Mouse (Mus musculus) MEL (cell line): ENCODE results near the gene Sf3b6. TPM values are rescaled to one million over a fixed set of nuclear protein-coding genes. Genes with fewer than 3 reads are reported as not detected.
A peak's percentile ranks its signal among the peaks of the same experiment; 100 is the strongest.

Experiments used
- DNase-seq: peaks from one replicate; pipeline ENCODE4 v3.0.0; 2011; ENCODE audit warnings: low read depth, low spot score
- H3K27ac ChIP-seq: 2 replicates; pipeline ENCODE4 v1.5.1; 2012; ENCODE audit warnings: low read depth, mild to moderate bottlenecking, control low read depth, low read length, moderate library complexity; ENCODE audit not compliant: control insufficient read depth
- H3K27me3 ChIP-seq, 2 experiments: fragments of 150-350 bp in 1 of 2; sonication (generic) in 1 of 2; 2 replicates each; pipeline ENCODE4 v1.6.1; 2012; ENCODE audit warnings: low read length in 2 of 2, mild to moderate bottlenecking in 2 of 2, improper control_type of control experiment in 1 of 2, moderate library complexity in 1 of 2; ENCODE audit not compliant: insufficient read depth in 2 of 2, control insufficient read depth in 1 of 2
- H3K36me3 ChIP-seq, 2 experiments: 2 replicates each; pipeline ENCODE4 v1.6.1; 2012 to 2014; ENCODE audit warnings: low read length in 2 of 2, improper control_type of control experiment in 1 of 2, inconsistent platforms in 1 of 2, mild to moderate bottlenecking in 1 of 2; ENCODE audit not compliant: insufficient read depth in 2 of 2, control insufficient read depth in 1 of 2
- H3K4me1 ChIP-seq, 2 experiments: fragments of 150-350 bp in 1 of 2; sonication (generic) in 1 of 2; 2 replicates each; pipeline ENCODE4 v1.6.1; 2012; ENCODE audit warnings: low read length in 2 of 2, improper control_type of control experiment in 1 of 2, mild to moderate bottlenecking in 1 of 2; ENCODE audit not compliant: insufficient read depth in 2 of 2, control insufficient read depth in 1 of 2
- H3K4me3 ChIP-seq, 2 experiments: fragments of 150-350 bp in 1 of 2; sonication (generic) in 1 of 2; 2 replicates each; pipeline ENCODE4 v1.5.1; 2012; ENCODE audit warnings: low read depth in 2 of 2, low read length in 2 of 2, mild to moderate bottlenecking in 2 of 2, moderate library complexity in 2 of 2, control low read depth in 1 of 2, improper control_type of control experiment in 1 of 2; ENCODE audit not compliant: control insufficient read depth in 1 of 2, insufficient read depth in 1 of 2
- H3K79me2 ChIP-seq: 2 replicates; pipeline ENCODE4 v1.6.1; 2012; ENCODE audit warnings: mild to moderate bottlenecking, low read length, moderate library complexity; ENCODE audit not compliant: control insufficient read depth, poor library complexity, insufficient read depth
- H3K9ac ChIP-seq: 2 replicates; pipeline ENCODE4 v1.6.1; 2012; ENCODE audit warnings: low read depth, mild to moderate bottlenecking, control low read depth, low read length, moderate library complexity; ENCODE audit not compliant: control insufficient read depth, poor library complexity, severe bottlenecking
- H3K9me3 ChIP-seq: fragments of 150-350 bp; sonication (generic); replicated peaks from 2 replicates; pipeline ENCODE4 v1.6.1; 2012; ENCODE audit warnings: mild to moderate bottlenecking, low read length, improper control_type of control experiment, moderate library complexity; ENCODE audit not compliant: insufficient read depth
- CHD1 ChIP-seq: IDR thresholded peaks from 2 replicates; pipeline ENCODE4 v1.6.1; 2012; ENCODE audit warnings: low read depth, mild to moderate bottlenecking, inconsistent platforms, low read length, improper control_type of control experiment
- ELF1 ChIP-seq: IDR thresholded peaks from 2 replicates; pipeline ENCODE4 v1.6.1; 2014; ENCODE audit warnings: low read depth, mild to moderate bottlenecking, inconsistent platforms, low read length, improper control_type of control experiment, moderate library complexity
- EP300 ChIP-seq, 2 experiments: IDR thresholded peaks; 2 replicates each; pipeline ENCODE4 v1.6.1; 2011; ENCODE audit warnings: improper control_type of control experiment in 2 of 2, low read length in 2 of 2, low read depth in 1 of 2, mild to moderate bottlenecking in 1 of 2
- GABPA ChIP-seq: IDR thresholded peaks from 2 replicates; pipeline ENCODE4 v1.6.1; 2012; ENCODE audit warnings: low read depth, mild to moderate bottlenecking, inconsistent platforms, low read length, improper control_type of control experiment, moderate library complexity
- HCFC1 ChIP-seq: IDR thresholded peaks from 2 replicates; pipeline ENCODE4 v1.6.1; 2012; ENCODE audit warnings: low read depth, mild to moderate bottlenecking, inconsistent platforms, low read length, improper control_type of control experiment, moderate library complexity
- MXI1 ChIP-seq: IDR thresholded peaks from 2 replicates; pipeline ENCODE4 v1.6.1; 2011; ENCODE audit warnings: mild to moderate bottlenecking, low read depth, low read length, improper control_type of control experiment
- MYC ChIP-seq: IDR thresholded peaks from 2 replicates; pipeline ENCODE4 v1.6.1; 2011; ENCODE audit warnings: low read depth, mild to moderate bottlenecking, low read length, improper control_type of control experiment, moderate library complexity
- NELFE ChIP-seq: IDR thresholded peaks from 2 replicates; pipeline ENCODE4 v1.6.1; 2011; ENCODE audit warnings: low read depth, low read length, improper control_type of control experiment
- NRF1 ChIP-seq: IDR thresholded peaks from 2 replicates; pipeline ENCODE4 v1.6.1; 2014; ENCODE audit warnings: low read depth, mild to moderate bottlenecking, inconsistent platforms, low read length, improper control_type of control experiment, moderate library complexity; ENCODE audit not compliant: poor library complexity, insufficient read depth, severe bottlenecking
- POLR2A ChIP-seq, 2 experiments: IDR thresholded peaks; 2 replicates each; pipeline ENCODE4 v1.6.1; 2011 to 2012; ENCODE audit warnings: low read length in 2 of 2, mild to moderate bottlenecking in 2 of 2, control low read depth in 1 of 2, improper control_type of control experiment in 1 of 2, low read depth in 1 of 2, moderate library complexity in 1 of 2; ENCODE audit not compliant: control insufficient read depth in 1 of 2, insufficient read depth in 1 of 2, poor library complexity in 1 of 2
- POLR2AphosphoS2 ChIP-seq: IDR thresholded peaks from 2 replicates; pipeline ENCODE4 v1.6.1; 2011; ENCODE audit warnings: low read length, improper control_type of control experiment
- SIN3A ChIP-seq: IDR thresholded peaks from 2 replicates; pipeline ENCODE4 v1.6.1; 2012; ENCODE audit warnings: low read length, improper control_type of control experiment, inconsistent platforms
- TAL1 ChIP-seq: IDR thresholded peaks from 2 replicates; pipeline ENCODE4 v1.6.1; 2012; ENCODE audit warnings: mild to moderate bottlenecking, inconsistent platforms, low read length, moderate library complexity, mixed read lengths
- TBP ChIP-seq: IDR thresholded peaks from 2 replicates; pipeline ENCODE4 v1.8.0; 2011; ENCODE audit warnings: low read depth, low read length, improper control_type of control experiment
- UBTF ChIP-seq: IDR thresholded peaks from 2 replicates; pipeline ENCODE4 v1.6.1; 2012; ENCODE audit warnings: low read depth, mild to moderate bottlenecking, inconsistent platforms, low read length, improper control_type of control experiment, moderate library complexity, borderline replicate concordance; ENCODE audit not compliant: insufficient read depth
- USF1 ChIP-seq: IDR thresholded peaks from 2 replicates; pipeline ENCODE4 v1.6.1; 2014; ENCODE audit warnings: low read depth, mild to moderate bottlenecking, inconsistent platforms, low read length, improper control_type of control experiment, moderate library complexity
- ZC3H11A ChIP-seq: IDR thresholded peaks from 2 replicates; pipeline ENCODE4 v1.6.1; 2012; ENCODE audit warnings: low read depth, mild to moderate bottlenecking, inconsistent platforms, low read length, improper control_type of control experiment
- ZMIZ1 ChIP-seq: IDR thresholded peaks from 2 replicates; pipeline ENCODE4 v1.6.1; 2012; ENCODE audit warnings: low read depth, mild to moderate bottlenecking, inconsistent platforms, low read length, improper control_type of control experiment, moderate library complexity
- polyA plus RNA-seq, 2 experiments: library from polyadenylated mRNA; stranded (reverse) in 1 of 2; unstranded in 1 of 2; fragments of >175 nt in 1 of 2; fragments of >200 nt in 1 of 2; gene quantifications; 2 replicates each; pipeline versions ENCODE4 v1.2.1 to v1.2.4; 2012; ENCODE audit warnings: low replicate concordance in 2 of 2, low read depth in 1 of 2; ENCODE audit not compliant: insufficient read length in 2 of 2, insufficient read depth in 1 of 2, missing spikeins in 1 of 2
- total RNA-seq: library from RNA; depleted of rRNA; stranded (reverse); fragments of 300-350 nt; gene quantifications from 2 replicates; pipeline ENCODE4 v1.2.3, GENCODE M21; 2012

The Sf3b6 gene
- total and polyA plus RNA-seq, 3 experiments, result 163 to 186 TPM; not detected in 1

DNA sequence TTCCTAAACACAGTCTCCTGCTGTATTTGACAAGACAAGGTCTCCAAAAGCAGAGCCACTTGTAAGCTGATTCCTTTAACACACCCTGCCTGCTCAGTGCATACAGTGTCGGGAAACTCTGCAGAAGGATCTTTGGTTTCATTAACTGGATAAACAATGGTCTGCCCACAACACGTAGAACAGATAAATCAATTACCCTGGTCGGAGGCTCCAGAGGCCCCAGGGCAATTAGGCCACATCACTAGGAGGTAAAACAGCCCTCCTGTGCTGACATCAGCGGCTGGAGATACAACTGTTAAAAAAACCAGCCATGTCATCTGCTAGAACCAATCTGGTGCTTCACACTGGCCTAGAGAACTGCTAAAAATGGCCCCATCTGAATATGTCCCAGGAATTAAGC is 19.6 kb downstream of the Sf3b6 start:
- Histone ChIP-seq H3K79me2 (no peaks in the 10 kb centered on the region; the same call in 1 of the 2 replicates), H3K9me3 (no peaks in the 10 kb centered on the region), H3K4me1 (peaks cover 0 to 7% of the 10 kb centered on the region in 2 experiments; a peak in 2 of 4 replicates), H3K9ac (no peak overlapping the region), H3K36me3 (no peaks in the 10 kb centered on the region; a peak in 1 of 4 replicates), H3K4me3 (no peak overlapping the region), H3K27ac (no peak overlapping the region), H3K27me3 (no peaks in the 10 kb centered on the region)
- no peak for DNase-seq
- TF ChIP-seq ZMIZ1, result no peak

DNA sequence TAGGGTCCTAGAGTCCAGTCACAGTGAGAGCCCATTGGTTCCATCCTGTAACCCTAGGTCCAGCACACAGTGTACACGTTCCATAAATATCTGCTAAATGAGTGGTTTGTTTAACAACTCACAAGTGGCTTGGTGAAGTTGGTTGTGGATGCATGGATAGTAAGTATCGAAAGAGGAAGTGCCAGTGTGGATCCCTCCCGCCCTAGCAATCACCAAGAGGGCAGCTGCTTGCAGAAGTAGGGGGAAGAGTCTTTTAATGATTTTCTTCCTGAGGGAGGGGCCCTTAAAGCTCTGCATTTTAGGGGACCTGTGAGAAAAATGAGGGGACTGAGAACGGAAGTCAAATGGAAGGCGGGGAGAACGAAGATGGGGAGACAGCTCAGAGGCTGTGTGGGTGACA is 22.7 kb downstream of the Sf3b6 start:
- Histone ChIP-seq H3K27ac (no peak overlapping the region), H3K79me2 (peaks cover 11% of the 10 kb centered on the region), H3K4me3 (peak overlapping the region; percentile 76 to 90; a peak in 3 of 4 replicates), H3K4me1 (peaks cover 0 to 19% of the 10 kb centered on the region in 2 experiments; a peak in 2 of 4 replicates), H3K9me3 (no peaks in the 10 kb centered on the region), H3K36me3 (peaks cover 0 to 11% of the 10 kb centered on the region in 2 experiments; a peak in 2 of 4 replicates), H3K9ac (0 out of 2 replicates have a peak overlapping the region, but pooled peaks have one; percentile 62)
- TF ChIP-seq TBP (0 out of 2 replicates have a peak, but pooled peaks have one; percentile 13), EP300 (IDR thresholded peaks at IDR 0.05; ENCODE audit: low read depth in 1 of 2, low read length in 2 of 2) (no peak; a peak in 1 of 4 replicates)
- TF ChIP-seq, all 39 proteins: peak for 1
- no peaks in the 10 kb centered on the region for H3K27me3 ChIP-seq
- peak; percentile 84 for DNase-seq

GRCm38 (mm10) chr12:4840741-4841140 is 23.4 kb downstream of the Sf3b6 start:
- peak overlapping the region; percentile 76 to 90 for H3K4me3 ChIP-seq
- TF ChIP-seq SIN3A (peak; percentile 27; the same call in 1 of the 2 replicates), NELFE (no peak)
- H3K9ac ChIP-seq, result peak overlapping the region; percentile 62
- peaks cover 13% of the 10 kb centered on the region for H3K79me2 ChIP-seq
- H3K27me3 ChIP-seq, result no peaks in the 10 kb centered on the region
- 0 out of 2 replicates have a peak overlapping the region, but pooled peaks have one; percentile 12 for H3K27ac ChIP-seq
- H3K36me3 ChIP-seq, result peaks cover 0 to 11% of the 10 kb centered on the region in 2 experiments; a peak in 2 of 4 replicates
- DNase-seq, result peak; percentile 40
- H3K4me1 ChIP-seq, result peaks cover 0 to 19% of the 10 kb centered on the region in 2 experiments; a peak in 2 of 4 replicates
- no peaks in the 10 kb centered on the region for H3K9me3 ChIP-seq

DNA sequence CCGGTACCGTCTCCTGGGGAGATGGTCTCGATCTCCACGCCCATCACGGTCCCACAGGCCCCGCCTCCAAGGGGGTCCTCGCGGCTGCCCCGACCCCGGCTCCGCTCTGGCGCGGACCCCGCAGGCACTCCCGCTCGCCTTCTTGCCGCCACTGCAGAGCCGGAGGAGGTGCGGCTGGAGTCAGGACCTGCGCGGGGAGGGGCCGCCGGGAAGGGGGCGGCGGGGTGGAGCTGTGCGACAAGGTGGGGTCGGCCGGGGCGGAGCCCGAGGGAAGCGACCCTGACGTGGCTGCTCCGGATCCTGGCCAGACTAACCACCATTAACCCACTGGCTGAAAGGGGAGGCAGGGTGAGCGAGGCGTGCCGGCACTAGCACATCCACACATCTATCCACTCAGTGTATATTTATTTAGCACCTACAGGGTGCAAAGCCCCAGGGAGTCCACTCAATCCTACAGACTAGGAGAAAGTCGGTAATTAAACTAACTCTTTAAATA is 24.1 kb downstream of the Sf3b6 start, which contains the start of gene Fkbp1b:
TSS of gene Fkbp1b (minus strand) at position 200 of the 496 bp plus-strand sequence.
- Histone ChIP-seq H3K27ac (peak within 1 kb of the TSS; percentile 12; the same call in 1 of the 2 replicates), H3K4me1 (peaks cover 0 to 19% of the 10 kb centered on the region in 2 experiments; a peak in 2 of 4 replicates), H3K9me3 (no peaks in the 10 kb centered on the region), H3K27me3 (no peaks in the 10 kb centered on the region), H3K79me2 (peaks cover 16% of the 10 kb centered on the region), H3K9ac (peak within 1 kb of the TSS; percentile 62), H3K4me3 (peak within 1 kb of the TSS; percentile 76 to 90), H3K36me3 (peaks cover 0 to 11% of the 10 kb centered on the region in 2 experiments; a peak in 2 of 4 replicates)
- DNase-seq, result peak; percentile 84
- TF ChIP-seq ZC3H11A (no peak), USF1 (no peak), ELF1 (peak; percentile 29; the same call in 1 of the 2 replicates), POLR2AphosphoS2 (peak; percentile 53; the same call in 1 of the 2 replicates), CHD1 (0 out of 2 replicates have a peak, but pooled peaks have one; percentile 71), GABPA (no peak), POLR2A (IDR thresholded peaks at IDR 0.05; ENCODE audit: control insufficient read depth in 1 of 2, insufficient read depth in 1 of 2, low read depth in 1 of 2, low read length in 2 of 2, poor library complexity in 1 of 2) (peak in 1 of 2 experiments; percentile 73; a peak in 2 of 4 replicates), UBTF (no peak), NRF1 (peak; percentile 42; the same call in 1 of the 2 replicates), HCFC1 (peak; percentile 58), MYC (no peak), MXI1 (peak; percentile 56; the same call in 1 of the 2 replicates), ZMIZ1 (peak; percentile 57; the same call in 1 of the 2 replicates), SIN3A (peak; percentile 68; the same call in 1 of the 2 replicates), TAL1 (no peak)
